Mouse (Mus musculus): ENCODE data around the gene Wdr95. TPM values are rescaled to one million over a fixed set of nuclear protein-coding genes. Genes with fewer than 3 reads are reported as not detected.

The Wdr95 gene
- polyA plus RNA-seq, 1 experiment = not detected

GRCm38 (mm10) chr5:149566957-149567356 lies 38.5 kb downstream of the Wdr95 start:
- DNase-seq (ENCODE audit: low read depth, low spot score) = no peak
- WGBS = 67% methylated on average over 5 of the region's 5 CpGs

- DNase-seq (ENCODE audit: low read depth, low spot score) = no peak
- 68% methylated on average over 13 of the region's 13 CpGs for WGBS
These were observed 40.5 kb downstream of the Wdr95 start for GRCm38 (mm10) chr5:149568993-149569392.

- WGBS = 33% methylated on average over 10 of the region's 10 CpGs
- DNase-seq (ENCODE audit: low read depth, low spot score) = no peak
These were observed 48.5 kb downstream of the Wdr95 start for GRCm38 (mm10) chr5:149576977-149577376.

- DNase-seq (ENCODE audit: low read depth, low spot score) = no peak
- WGBS = 50% methylated on average over 10 of the region's 10 CpGs
These were observed 49.0 kb downstream of the Wdr95 start for GRCm38 (mm10) chr5:149577449-149577848.

- no peak for DNase-seq (ENCODE audit: low read depth, low spot score)
- WGBS = 53% methylated on average over 5 of the region's 5 CpGs
These were observed 54.3 kb downstream of the Wdr95 start for GRCm38 (mm10) chr5:149582642-149583262.

- WGBS = 20% methylated on average over 8 of the region's 8 CpGs
- DNase-seq (ENCODE audit: low read depth, low spot score) = no peak
These were observed 55.0 kb downstream of the Wdr95 start for GRCm38 (mm10) chr5:149583507-149583906.

GRCm38 (mm10) chr5:149584154-149584655 lies 55.7 kb downstream of the Wdr95 start:
- 41% methylated on average over 8 of the region's 8 CpGs for WGBS
- DNase-seq (ENCODE audit: low read depth, low spot score) = no peak

- no peak for DNase-seq (ENCODE audit: low read depth, low spot score)
- 87% methylated on average over 1 of the region's 1 CpGs for WGBS
These were observed 56.8 kb downstream of the Wdr95 start for GRCm38 (mm10) chr5:149585231-149585630.

- no peak for DNase-seq (ENCODE audit: low read depth, low spot score)
- whole genome bisulfite sequencing = 81% methylated on average over 10 of the region's 10 CpGs
These were observed 57.4 kb downstream of the Wdr95 start for GRCm38 (mm10) chr5:149585910-149586309.

GRCm38 (mm10) chr5:149587327-149587895 lies 58.9 kb downstream of the Wdr95 start:
- no peak for DNase-seq (ENCODE audit: low read depth, low spot score)
- 80% methylated on average over 11 of the region's 11 CpGs for WGBS

- WGBS = 33% methylated on average over 7 of the region's 7 CpGs
- DNase-seq (ENCODE audit: low read depth, low spot score) = no peak
These were observed 60.5 kb downstream of the Wdr95 start for GRCm38 (mm10) chr5:149588814-149589534.

GRCm38 (mm10) chr5:149589932-149590331 lies 61.5 kb downstream of the Wdr95 start:
- DNase-seq (ENCODE audit: low read depth, low spot score) = no peak
- WGBS = 62% methylated on average over 3 of the region's 3 CpGs

- DNase-seq (ENCODE audit: low read depth, low spot score) = no peak
- WGBS = 73% methylated on average over 3 of the region's 3 CpGs
These were observed 65.7 kb downstream of the Wdr95 start for GRCm38 (mm10) chr5:149594215-149594614.

- 42% methylated on average over 18 of the region's 18 CpGs for WGBS
- no peak for DNase-seq (ENCODE audit: low read depth, low spot score)
These were observed 68.9 kb downstream of the Wdr95 start for GRCm38 (mm10) chr5:149597351-149597750.

- no peak for DNase-seq (ENCODE audit: low read depth, low spot score)
- WGBS = 86% methylated on average over 3 of the region's 3 CpGs
These were observed 73.5 kb downstream of the Wdr95 start for GRCm38 (mm10) chr5:149601996-149602395.

- WGBS = 60% methylated on average over 3 of the region's 3 CpGs
- DNase-seq (ENCODE audit: low read depth, low spot score) = no peak
These were observed 74.8 kb downstream of the Wdr95 start for GRCm38 (mm10) chr5:149603241-149603640.

- 71% methylated on average over 8 of the region's 8 CpGs for WGBS
- no peak for DNase-seq (ENCODE audit: low read depth, low spot score)
These were observed 78.7 kb downstream of the Wdr95 start for GRCm38 (mm10) chr5:149607083-149607720.

- WGBS = 65% methylated on average over 16 of the region's 16 CpGs
- DNase-seq (ENCODE audit: low read depth, low spot score) = no peak
These were observed 83.1 kb downstream of the Wdr95 start for GRCm38 (mm10) chr5:149611476-149612164.

- 87% methylated on average over 3 of the region's 3 CpGs for WGBS
These were observed 83.7 kb downstream of the Wdr95 start for GRCm38 (mm10) chr5:149612165-149612518.

GRCm38 (mm10) chr5:149612740-149613139 lies 84.3 kb downstream of the Wdr95 start:
- no peak for DNase-seq (ENCODE audit: low read depth, low spot score)
- 69% methylated on average over 10 of the region's 10 CpGs for WGBS

More at GRCm38 (mm10) chr5:149612165-149612518, 83.7 kb downstream of the Wdr95 start:
- DNase-seq (ENCODE audit: low read depth, low spot score) = no peak

All from large intestine, adult 2 months (tissue).